Mouse (Mus musculus): ENCODE data around the gene Chchd6. TPM values are rescaled to one million over a fixed set of nuclear protein-coding genes. Genes with fewer than 3 reads are reported as not detected.
A peak's percentile ranks its signal among the peaks of the same experiment; 100 is the strongest.

Gene Chchd6
- total RNA-seq (2021) = 10 to 100 TPM; 74.4 to 91.7 TPM

GRCm38 (mm10) chr6:89595018-89595776 lies at the start of gene Chchd6:
Chchd6 (minus strand) TSS chr6:89595652.
- peak; percentile 96 for DNase-seq (ENCODE audit: low spot score in 2 of 2)
- intact Hi-C loops (cut with DNase I) = no loop called here

- intact Hi-C loops (cut with DNase I) = no loop called here
- peak; percentile 76 to 81 for DNase-seq (ENCODE audit: low spot score in 2 of 2)
Observed at GRCm38 (mm10) chr6:89644271-89645075, 49.0 kb upstream of the Chchd6 start.

GRCm38 (mm10) chr6:89643798-89644270 lies 48.4 kb upstream of the Chchd6 start, which contains the start of gene Txnrd3:
Txnrd3 (plus strand) TSS chr6:89643988.
- intact Hi-C loops (cut with DNase I) = no loop called here

GRCm38 (mm10) chr6:89639025-89639424 lies 43.6 kb upstream of the Chchd6 start:
- intact Hi-C loops (cut with DNase I) = no loop called here
- no peak for DNase-seq (ENCODE audit: low spot score in 2 of 2)

More at GRCm38 (mm10) chr6:89643798-89644270, 48.4 kb upstream of the Chchd6 start, which contains the start of gene Txnrd3:
- peak; percentile 85 to 86 for DNase-seq (ENCODE audit: low spot score in 2 of 2)

GRCm38 (mm10) chr6:89637977-89638376 lies 42.5 kb upstream of the Chchd6 start:
- DNase-seq (ENCODE audit: low spot score in 2 of 2) = no peak
- intact Hi-C loops (cut with DNase I) = no loop called here

GRCm38 (mm10) chr6:89634400-89634799 lies 38.9 kb upstream of the Chchd6 start:
- DNase-seq (ENCODE audit: low spot score in 2 of 2) = peak in 1 of 2 experiments; percentile 21
- intact Hi-C loops (cut with DNase I) = loop anchor here (5.0 kb wide), 3 partner anchors 77 to 652 kb away; partner anchors contain the start of gene Plxna1

GRCm38 (mm10) chr6:89633115-89633514 lies 37.7 kb upstream of the Chchd6 start:
- intact Hi-C loops (cut with DNase I) = loop anchor here (5.0 kb wide), 3 partner anchors 76 to 651 kb away; partner anchors contain the start of gene Plxna1
- DNase-seq (ENCODE audit: low spot score in 2 of 2) = no peak

- peak; percentile 77 to 86 for DNase-seq (ENCODE audit: low spot score in 2 of 2)
- intact Hi-C loops (cut with DNase I) = loop anchor here (2.0 to 5.0 kb wide), 5 partner anchors 75 to 705 kb away; partner anchors contain the start of gene Plxna1
Observed at GRCm38 (mm10) chr6:89631809-89632562, 36.5 kb upstream of the Chchd6 start.

- intact Hi-C loops (cut with DNase I) = no loop called here
- no peak for DNase-seq (ENCODE audit: low spot score in 2 of 2)
Observed at GRCm38 (mm10) chr6:89628045-89628785, 32.8 kb upstream of the Chchd6 start.

GRCm38 (mm10) chr6:89622647-89623046 lies 27.2 kb upstream of the Chchd6 start:
- intact Hi-C loops (cut with DNase I) = no loop called here
- DNase-seq (ENCODE audit: low spot score in 2 of 2) = no peak

- no peak for DNase-seq (ENCODE audit: low spot score in 2 of 2)
- intact Hi-C loops (cut with DNase I) = no loop called here
Observed at GRCm38 (mm10) chr6:89615373-89615755, 19.9 kb upstream of the Chchd6 start.

- no peak for DNase-seq (ENCODE audit: low spot score in 2 of 2)
- intact Hi-C loops (cut with DNase I) = no loop called here
Observed at GRCm38 (mm10) chr6:89614596-89615372, 19.3 kb upstream of the Chchd6 start.

GRCm38 (mm10) chr6:89614107-89614471 lies 18.6 kb upstream of the Chchd6 start:
- no peak for DNase-seq (ENCODE audit: low spot score in 2 of 2)
- intact Hi-C loops (cut with DNase I) = no loop called here

GRCm38 (mm10) chr6:89613336-89614106 lies 18.1 kb upstream of the Chchd6 start:
- DNase-seq (ENCODE audit: low spot score in 2 of 2) = peak in 1 of 2 experiments; percentile 32
- intact Hi-C loops (cut with DNase I) = no loop called here

- intact Hi-C loops (cut with DNase I) = no loop called here
Observed at GRCm38 (mm10) chr6:89607999-89608398, 12.5 kb upstream of the Chchd6 start.

GRCm38 (mm10) chr6:89606096-89606495 lies 10.6 kb upstream of the Chchd6 start:
- intact Hi-C loops (cut with DNase I) = no loop called here

More at GRCm38 (mm10) chr6:89607999-89608398, 12.5 kb upstream of the Chchd6 start:
- no peak for DNase-seq (ENCODE audit: low spot score in 2 of 2)

GRCm38 (mm10) chr6:89596510-89596909 lies 1.1 kb upstream of the Chchd6 start:
- intact Hi-C loops (cut with DNase I) = no loop called here

More at GRCm38 (mm10) chr6:89606096-89606495, 10.6 kb upstream of the Chchd6 start:
- DNase-seq (ENCODE audit: low spot score in 2 of 2) = no peak

More at GRCm38 (mm10) chr6:89596510-89596909, 1.1 kb upstream of the Chchd6 start:
- DNase-seq (ENCODE audit: low spot score in 2 of 2) = no peak
